Mouse (Mus musculus) left cerebral cortex, postnatal 14 days (tissue): ENCODE data around the gene Purb. TPM values are rescaled to one million over a fixed set of nuclear protein-coding genes. Genes with fewer than 3 reads are reported as not detected.
A peak's percentile ranks its signal among the peaks of the same experiment; 100 is the strongest.
"Not testable (repeated sequence)": the region's sequence is repeated elsewhere in the genome, so short reads cannot be mapped to it uniquely, and the experiment has no call there.

Source experiments
- DNase-seq, 2 experiments: peaks; one replicate each; pipeline ENCODE4 v3.0.0; 2021 to 2022; ENCODE audit warnings: low spot score in 2 of 2, mixed read lengths in 1 of 2
- intact Hi-C: fragments of 180-260 bp; cut with DNase I; formaldehyde crosslinking; loops from one replicate; pipeline ENCODE4 v1.15.1; 2025
- total RNA-seq, 2 experiments: library from RNA; stranded (reverse); gene quantifications; 2 replicates each; pipeline ENCODE4 v1.2.3; 2021

Purb gene
- total RNA-seq, 2 experiments from 2014 or later, result 300 to 303 TPM

DNA sequence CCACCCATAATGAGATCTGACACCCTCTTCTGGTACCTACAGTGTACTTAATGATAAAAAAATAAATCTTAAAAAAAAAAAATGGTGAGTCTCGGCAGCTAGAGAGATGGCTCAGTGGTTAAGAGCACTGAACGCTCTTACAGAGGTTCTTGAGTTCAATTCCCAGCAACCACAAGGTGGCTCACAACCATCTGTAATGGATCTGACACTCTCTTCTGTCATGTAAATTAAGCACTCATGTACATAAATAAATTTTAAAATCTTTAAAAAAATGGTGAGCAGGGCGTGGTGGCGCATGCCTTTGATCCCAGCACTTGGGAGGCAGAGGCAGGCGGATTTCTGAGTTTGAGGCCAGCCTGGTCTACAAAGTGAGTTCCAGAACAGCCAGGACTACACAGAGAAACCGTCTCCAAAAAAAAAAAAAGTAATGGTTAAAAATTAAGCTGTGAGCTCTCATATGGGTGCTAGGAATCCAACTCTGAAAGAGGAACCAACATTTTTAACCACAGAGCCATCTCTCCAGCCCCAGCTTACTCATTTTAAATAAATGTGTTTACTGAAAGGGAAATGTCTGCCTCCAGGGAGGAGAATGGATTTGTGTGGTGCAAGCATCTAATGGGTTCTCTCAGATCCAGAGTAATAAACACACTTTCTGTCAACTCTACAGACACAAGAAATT lies 12.4 kb downstream of the Purb start:
- no peak for DNase-seq
- intact Hi-C loops, result no loop called here

- intact Hi-C loops, result no loop called here
These were observed 19.6 kb downstream of the Purb start for GRCm38 (mm10) chr11:6456083-6456482.

DNA sequence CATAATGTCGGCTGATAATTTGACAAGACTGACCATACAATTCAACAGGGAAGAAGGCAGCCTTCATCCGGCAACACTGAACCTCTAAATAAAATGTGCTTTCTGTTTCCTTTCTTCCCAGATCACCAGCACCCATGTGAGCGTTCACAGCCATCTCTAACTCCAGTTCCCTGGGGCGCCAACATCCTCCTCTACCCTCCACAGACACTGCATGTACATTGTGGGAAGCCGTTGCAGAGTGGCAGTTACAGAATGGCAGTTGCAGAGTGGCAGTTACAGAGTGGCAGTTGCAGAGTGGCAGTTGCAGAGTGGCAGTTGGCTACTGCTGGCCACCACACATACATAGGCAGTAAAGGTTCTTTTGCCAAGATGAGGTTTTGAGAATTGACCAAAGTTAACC lies 27.6 kb downstream of the Purb start:
- intact Hi-C loops, DNase-seq: not testable (repeated sequence)

More at GRCm38 (mm10) chr11:6456083-6456482, 19.6 kb downstream of the Purb start:
- no peak for DNase-seq

DNA sequence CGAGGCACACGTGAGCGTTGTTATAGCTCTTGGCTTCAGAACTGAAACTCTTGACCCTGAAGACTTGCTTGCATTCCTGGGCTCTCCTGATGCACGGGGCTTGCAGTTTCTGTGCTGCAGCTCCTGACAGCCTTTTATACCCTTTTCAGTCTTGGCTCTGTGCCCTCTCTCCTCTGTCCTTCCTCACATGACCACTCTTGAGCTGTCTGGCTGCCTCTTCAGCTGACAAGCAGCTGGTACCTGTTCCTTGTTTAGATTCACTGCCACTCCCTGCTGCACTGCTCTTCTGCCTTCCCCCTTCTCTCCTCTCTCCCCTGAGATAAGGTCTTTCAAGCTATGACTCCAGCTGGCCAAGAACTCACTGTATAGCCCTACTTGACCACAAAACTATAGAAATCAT lies 28.2 kb downstream of the Purb start:
- intact Hi-C loops, result no loop called here

GRCm38 (mm10) chr11:6445951-6446350 lies 29.8 kb downstream of the Purb start:
- DNase-seq, result no peak
- intact Hi-C loops, result no loop called here

More for the DNA sequence above, 28.2 kb downstream of the Purb start:
- DNase-seq, result no peak

GRCm38 (mm10) chr11:6445441-6445840 lies 30.3 kb downstream of the Purb start:
- intact Hi-C loops, result no loop called here

DNA sequence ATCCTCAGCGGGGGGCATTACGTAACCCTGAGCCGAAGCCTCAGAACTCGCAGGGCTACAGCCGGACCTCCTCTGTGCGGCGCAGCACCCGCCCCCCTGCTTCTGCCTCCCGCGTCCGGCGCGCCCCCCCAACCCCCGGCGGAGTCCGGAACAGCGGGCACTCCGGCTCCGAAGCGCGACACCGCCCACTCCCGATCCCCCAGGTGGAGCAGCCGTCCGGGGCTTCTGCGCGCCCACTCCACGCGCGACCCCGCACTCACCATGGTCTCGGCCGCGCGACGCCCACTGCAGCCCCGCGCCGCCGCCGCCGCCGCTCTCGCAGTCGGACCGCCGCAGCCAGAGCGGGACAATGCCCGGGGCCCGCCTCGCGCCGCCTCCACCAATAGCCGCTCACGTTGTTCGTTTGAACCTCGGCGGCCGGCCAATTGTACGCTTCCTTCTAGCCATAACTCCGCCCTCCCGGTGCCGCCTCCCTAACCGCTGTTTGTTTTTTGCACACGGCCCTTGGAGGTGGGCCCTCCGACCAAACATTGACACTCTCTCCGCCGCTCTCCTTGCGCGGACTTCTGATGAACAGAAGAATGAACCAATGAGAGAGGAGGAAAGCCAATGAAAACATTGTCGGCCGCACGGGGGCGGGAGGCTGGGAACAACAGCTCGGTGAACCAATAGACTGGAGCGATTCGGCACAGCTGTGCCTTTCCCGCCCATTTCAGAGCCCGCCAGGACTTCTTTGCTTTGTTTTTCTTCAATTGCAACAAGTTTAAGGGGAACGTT lies 31.5 kb downstream of the Purb start, which contains the start of gene H2afv:
H2afv (minus strand) TSS at position 367 of the 777 bp plus-strand sequence.
- DNase-seq, result peak; percentile 100
- intact Hi-C loops, result no loop called here

More at GRCm38 (mm10) chr11:6445441-6445840, 30.3 kb downstream of the Purb start:
- no peak for DNase-seq

DNA sequence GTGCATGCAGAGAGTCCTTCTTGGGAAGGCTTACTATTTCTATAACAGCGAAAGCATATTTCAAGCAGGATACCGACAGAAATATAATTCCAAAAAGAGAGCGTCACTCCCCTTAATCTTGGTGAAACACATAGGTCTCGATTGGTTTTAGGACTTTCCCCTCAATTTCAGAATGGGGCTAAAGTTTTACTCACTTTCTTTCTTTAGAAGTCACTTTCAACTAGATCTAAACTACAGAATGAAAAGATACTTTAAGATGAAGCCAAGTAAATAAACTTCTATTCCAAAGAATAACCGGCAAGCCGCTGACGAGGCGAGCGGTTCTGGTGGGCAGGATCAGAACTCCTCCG lies 32.0 kb downstream of the Purb start:
- no peak for DNase-seq
- intact Hi-C loops, result no loop called here

- DNase-seq, result no peak
- intact Hi-C loops, result no loop called here
These were observed 32.6 kb downstream of the Purb start for GRCm38 (mm10) chr11:6443102-6443501.

GRCm38 (mm10) chr11:6442566-6442965 lies 33.2 kb downstream of the Purb start:
- intact Hi-C loops, result no loop called here
- no peak for DNase-seq

DNA sequence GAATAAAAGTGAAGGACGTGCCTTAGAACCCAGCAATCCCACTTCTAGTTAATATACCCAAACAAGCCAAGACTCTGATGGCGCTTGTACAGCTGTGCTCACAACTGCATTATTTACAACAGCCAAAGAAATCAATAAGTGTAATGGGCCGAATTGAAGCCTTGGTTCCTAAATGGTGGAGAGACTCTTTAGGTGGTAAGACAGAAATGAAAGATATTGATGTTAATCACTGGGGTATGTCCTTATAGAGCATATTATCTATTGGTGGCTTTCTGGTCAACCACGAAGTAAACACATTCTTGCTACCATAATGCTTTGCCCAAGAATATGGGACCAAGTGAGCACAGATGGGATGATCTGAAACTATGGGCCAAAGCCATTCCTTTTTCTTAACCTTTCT lies 35.5 kb downstream of the Purb start:
- intact Hi-C loops, result no loop called here
- no peak for DNase-seq

- DNase-seq, result no peak
- intact Hi-C loops, result no loop called here
These were observed 38.0 kb downstream of the Purb start for GRCm38 (mm10) chr11:6437667-6438066.

DNA sequence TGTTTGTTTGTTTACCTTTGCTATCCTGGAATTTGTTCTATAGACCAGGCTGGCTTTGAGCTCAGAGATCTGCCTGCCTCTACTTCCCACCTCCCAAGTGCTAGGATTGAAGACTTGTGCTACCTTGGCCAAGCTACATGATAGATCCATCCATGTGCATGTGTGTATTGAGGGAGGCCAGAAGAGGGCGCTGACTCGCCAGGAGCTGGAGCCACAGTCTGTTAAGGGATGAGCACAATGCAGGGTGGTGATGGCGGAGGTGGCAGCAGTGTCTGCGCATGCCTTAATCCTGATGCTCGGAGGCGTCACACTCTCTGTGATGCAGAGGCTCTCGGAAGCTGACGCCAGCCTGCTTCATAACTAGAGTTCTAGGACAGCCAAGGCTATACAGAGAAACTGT lies 39.3 kb downstream of the Purb start:
- intact Hi-C loops, result no loop called here
- DNase-seq, result peak in 1 of 2 experiments; percentile 34

DNA sequence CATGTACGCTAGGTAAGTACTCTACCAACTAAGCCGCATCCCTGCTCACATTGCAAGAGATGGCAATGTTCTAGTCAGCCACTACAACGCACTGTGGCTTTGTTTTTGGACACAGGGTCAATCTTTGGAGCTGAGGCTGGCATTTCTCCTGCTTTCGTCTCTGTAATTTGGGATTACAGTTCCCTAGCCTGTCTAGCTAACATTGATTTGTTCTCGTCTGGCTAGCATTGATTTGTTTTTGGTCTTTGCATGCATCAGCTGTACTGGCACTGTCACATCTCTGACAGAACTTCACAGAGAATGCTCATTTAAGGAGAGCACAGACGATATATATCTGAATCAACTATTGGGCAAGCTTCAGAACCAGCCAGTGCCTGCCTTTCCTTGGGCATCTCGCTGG lies 45.5 kb downstream of the Purb start:
- intact Hi-C loops, result no loop called here
- DNase-seq, result no peak

DNA sequence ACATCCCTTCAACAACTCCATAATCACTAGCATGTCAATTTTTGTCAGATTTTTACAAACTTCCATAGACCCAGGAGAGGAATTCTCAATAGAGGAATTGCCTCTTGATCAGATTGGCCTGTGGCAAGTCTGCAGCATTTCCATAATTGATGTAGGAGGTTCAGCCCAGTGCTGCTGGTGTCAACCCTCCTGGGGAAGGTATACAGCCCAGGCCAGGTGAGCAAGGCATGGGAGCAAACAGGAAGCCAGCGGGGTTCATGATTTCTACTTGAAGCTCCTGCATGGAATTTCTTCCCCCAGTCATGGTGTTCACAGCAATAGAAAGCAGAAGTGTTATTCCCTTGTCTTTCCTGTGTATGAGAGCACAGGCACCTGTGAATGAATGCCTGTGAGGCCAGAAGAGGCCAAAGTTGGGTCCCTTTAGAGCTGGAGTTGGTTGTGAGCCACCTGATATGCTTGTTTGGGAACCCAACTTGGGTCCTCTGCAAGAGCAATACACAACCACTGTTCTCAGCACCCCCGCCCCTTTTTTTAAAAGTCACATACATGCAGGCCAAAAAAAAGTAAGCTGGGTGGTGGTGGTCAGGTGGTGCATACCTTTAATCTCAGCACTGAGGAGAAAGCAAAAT lies 54.9 kb downstream of the Purb start:
- intact Hi-C loops, result no loop called here
- DNase-seq, result no peak

GRCm38 (mm10) chr11:6420283-6420703 lies 55.4 kb downstream of the Purb start:
- intact Hi-C loops, result no loop called here
- no peak for DNase-seq

- intact Hi-C loops, result not testable (repeated sequence)
These were observed 56.6 kb downstream of the Purb start for GRCm38 (mm10) chr11:6419156-6419555.

GRCm38 (mm10) chr11:6418751-6419150 lies 57.0 kb downstream of the Purb start:
- intact Hi-C loops, result no loop called here
- DNase-seq, result no peak

More at GRCm38 (mm10) chr11:6419156-6419555, 56.6 kb downstream of the Purb start:
- not testable (repeated sequence) for DNase-seq
